Mouse (Mus musculus) heart, postnatal 36 days (tissue): Measurements from ENCODE around the gene Pcbp3. TPM values are rescaled to one million over a fixed set of nuclear protein-coding genes. Genes with fewer than 3 reads are reported as not detected.

Source experiments
- DNase-seq, 2 experiments: peaks; one replicate each; pipeline ENCODE4 v3.0.0; 2021 to 2022
- intact Hi-C: fragments of 180-260 bp; cut with DNase I; formaldehyde crosslinking; loops from one replicate; pipeline ENCODE4 v1.15.1; 2025
- total RNA-seq, 2 experiments: library from RNA; stranded (reverse); gene quantifications; 2 replicates each; pipeline ENCODE4 v1.2.3; 2021

The Pcbp3 gene
- total RNA-seq, 2 experiments from 2014 or later: 2.4 to 4.9 TPM

GRCm38 (mm10) chr10:76859355-76860127 lies 102.1 kb downstream of the Pcbp3 start:
- intact Hi-C loops: no loop called here

DNA sequence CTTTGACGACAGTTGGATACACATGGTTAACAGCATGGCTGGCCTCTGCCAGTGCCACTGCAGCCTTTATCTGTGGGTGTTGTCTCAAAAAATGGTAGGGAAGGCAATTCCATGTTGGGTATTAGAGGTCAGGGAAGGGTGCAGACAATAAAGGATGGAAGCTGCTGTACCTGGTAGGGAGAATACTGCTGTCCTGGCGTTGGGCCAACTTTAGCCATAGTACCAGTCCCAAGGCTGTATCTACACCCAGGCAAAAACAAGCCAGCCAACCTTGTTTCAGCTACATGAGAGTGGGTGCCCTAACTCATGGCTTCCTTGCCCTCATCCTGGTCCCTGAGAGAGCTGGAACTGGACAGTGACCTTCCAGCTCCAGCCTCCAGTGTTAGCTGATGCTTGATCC lies 103.8 kb downstream of the Pcbp3 start:
- intact Hi-C loops: no loop called here

More at GRCm38 (mm10) chr10:76859355-76860127, 102.1 kb downstream of the Pcbp3 start:
- DNase-seq: no peak

DNA sequence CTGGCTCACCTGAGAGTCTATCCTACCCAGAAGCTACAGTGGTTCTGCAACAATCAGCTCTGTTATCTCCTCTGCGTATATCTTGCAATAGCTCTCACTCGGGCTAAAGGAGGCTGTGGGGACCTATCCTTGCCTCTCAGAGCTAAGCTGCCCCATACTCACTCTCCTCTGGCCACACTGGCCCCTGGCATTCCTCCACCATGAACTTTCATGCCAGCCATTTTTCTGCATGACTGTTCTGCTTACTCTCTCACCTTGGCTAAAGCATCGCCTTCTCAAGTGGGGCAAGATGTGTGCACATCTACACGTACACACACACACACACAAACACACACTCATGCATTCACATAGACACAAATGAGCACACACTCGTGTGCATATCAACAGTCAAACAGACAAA lies 115.2 kb downstream of the Pcbp3 start:
- no peak for DNase-seq
- intact Hi-C loops: no loop called here

More for the DNA sequence above, 103.8 kb downstream of the Pcbp3 start:
- DNase-seq: no peak

DNA sequence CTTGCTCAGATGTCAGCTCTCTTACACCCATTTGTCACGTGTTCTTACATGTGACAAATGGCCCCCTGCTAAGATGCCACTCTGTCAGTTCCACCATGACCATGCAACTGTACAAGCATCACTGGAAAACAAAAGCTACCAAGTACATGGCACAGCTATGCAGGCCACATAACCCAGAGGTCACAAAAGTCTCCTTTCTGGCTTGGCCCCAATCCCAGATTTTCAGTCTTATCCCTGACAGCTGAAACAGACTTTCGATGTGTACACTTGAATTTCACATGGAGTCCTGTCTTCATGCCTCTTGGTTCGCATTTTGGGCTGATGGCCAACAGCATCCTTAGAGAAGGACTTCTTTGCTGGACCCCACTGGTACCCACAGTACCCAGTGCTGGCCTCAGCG lies 116.8 kb downstream of the Pcbp3 start:
- intact Hi-C loops: no loop called here

DNA sequence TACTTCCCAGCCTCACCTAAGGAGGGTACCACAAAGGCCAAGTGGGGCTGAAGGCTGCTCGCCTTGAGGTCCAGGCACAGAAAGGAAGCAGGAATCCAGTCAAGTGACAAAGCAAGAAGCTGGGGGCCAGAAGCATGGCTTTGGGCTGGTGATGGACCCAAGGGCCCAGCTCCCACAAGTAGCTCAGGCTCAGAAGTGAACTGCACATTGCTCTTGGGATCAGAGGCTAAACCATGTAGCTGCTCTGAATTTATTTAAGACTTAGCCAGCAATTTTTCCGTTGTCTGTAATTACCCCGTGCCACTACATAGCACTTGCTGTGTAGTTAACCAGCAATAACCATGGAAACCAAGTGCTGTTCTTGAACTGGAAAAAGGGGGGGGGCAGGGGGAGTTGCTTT lies 117.3 kb downstream of the Pcbp3 start:
- intact Hi-C loops: no loop called here

More for the DNA sequence above, 116.8 kb downstream of the Pcbp3 start:
- no peak for DNase-seq

DNA sequence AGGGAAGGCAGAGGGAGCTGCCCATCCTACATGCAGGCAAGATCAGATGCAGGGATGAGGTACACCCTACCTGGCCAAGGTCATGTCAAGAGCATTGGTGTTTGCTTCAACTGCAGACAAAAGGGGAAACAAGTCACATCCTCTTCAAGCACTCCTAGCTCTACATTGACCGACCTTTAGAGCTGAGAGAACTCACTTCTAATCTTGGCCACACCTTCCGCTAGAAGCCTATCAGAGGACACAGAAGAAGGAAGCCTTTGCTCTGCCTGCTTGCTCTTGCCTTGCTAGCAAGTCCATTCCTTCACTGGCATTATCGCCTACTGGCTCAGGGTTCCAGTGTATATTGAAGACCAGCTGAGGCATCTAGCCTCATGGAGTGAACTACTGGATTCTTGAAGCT lies 119.6 kb downstream of the Pcbp3 start:
- no peak for DNase-seq
- intact Hi-C loops: no loop called here

More for the DNA sequence above, 117.3 kb downstream of the Pcbp3 start:
- no peak for DNase-seq

GRCm38 (mm10) chr10:76841220-76841619 lies 120.5 kb downstream of the Pcbp3 start:
- no peak for DNase-seq
- intact Hi-C loops: no loop called here

DNA sequence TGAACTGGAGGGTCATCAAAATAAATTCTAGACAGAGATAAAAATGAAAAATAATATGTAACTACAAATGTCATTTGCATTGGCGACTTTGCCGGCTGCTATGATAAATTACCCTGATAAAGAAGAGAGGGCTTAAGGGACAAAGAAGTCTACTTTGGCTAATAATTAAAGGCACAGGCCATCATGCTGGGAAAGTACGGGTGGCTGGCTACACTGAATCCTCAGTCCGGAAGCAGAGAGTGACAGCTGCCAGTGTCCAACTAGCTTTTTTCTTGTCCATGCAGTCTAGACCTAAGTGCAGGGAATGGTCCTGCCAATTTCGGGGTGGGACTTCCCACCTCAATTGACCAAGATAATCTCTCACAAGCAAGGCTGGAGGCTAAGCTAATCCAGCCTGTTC lies 121.1 kb downstream of the Pcbp3 start:
- intact Hi-C loops: no loop called here
- no peak for DNase-seq

GRCm38 (mm10) chr10:76835497-76836357 lies 126.0 kb downstream of the Pcbp3 start:
- DNase-seq: peak; percentile 81 to 84
- intact Hi-C loops: loop anchor here (1.0 kb wide), 2 partner anchors 186 to 235 kb away; no protein-coding TSS in a partner anchor

- no peak for DNase-seq
- intact Hi-C loops: loop anchor here (5.0 kb wide), 1 partner anchor 419 kb away; no protein-coding TSS in a partner anchor
These were observed 128.8 kb downstream of the Pcbp3 start for GRCm38 (mm10) chr10:76832841-76833240.

DNA sequence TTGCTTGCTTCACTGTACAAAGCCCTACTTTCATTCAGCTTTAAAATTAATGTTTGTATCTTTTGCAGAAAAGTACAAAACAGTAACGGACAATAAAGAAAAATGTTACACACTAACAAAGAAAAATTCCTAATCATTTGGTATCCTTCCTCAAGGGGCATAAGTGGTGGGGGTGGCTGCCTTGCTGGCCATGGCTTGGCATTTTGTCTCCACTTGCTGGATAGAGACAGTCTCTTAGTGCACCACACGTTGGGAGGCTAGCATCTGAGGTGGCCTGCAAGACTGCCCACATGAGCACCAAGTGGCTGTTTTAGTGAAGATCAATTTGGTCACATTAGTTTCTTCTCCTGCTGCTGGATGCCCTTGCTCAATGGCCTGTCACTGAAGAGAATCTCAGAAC lies 129.8 kb downstream of the Pcbp3 start:
- intact Hi-C loops: loop anchor here (5.0 kb wide), 1 partner anchor 420 kb away; no protein-coding TSS in a partner anchor
- DNase-seq: no peak

DNA sequence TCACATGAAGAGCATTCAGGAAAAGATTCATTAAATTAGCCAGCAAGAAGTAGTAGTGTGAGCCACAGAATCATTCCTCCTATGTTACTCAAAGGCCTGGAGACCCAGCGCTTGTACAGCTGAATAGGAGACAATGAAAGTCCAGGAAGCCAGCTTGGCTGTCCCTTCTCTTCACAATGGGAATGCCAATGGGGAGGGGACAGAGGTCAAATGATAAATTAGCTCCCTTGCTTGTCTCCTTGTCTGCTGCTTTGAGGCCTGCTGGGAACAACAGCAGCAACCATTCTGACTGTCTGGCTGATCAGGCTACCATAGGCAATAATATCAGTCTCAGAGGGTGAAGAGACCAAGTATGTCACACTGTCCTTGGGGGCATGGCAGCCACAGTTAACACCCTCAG lies 130.5 kb downstream of the Pcbp3 start:
- intact Hi-C loops: loop anchor here (5.0 kb wide), 1 partner anchor 421 kb away; no protein-coding TSS in a partner anchor
- DNase-seq: no peak

GRCm38 (mm10) chr10:76828936-76829335 lies 132.8 kb downstream of the Pcbp3 start:
- intact Hi-C loops: no loop called here
- no peak for DNase-seq

GRCm38 (mm10) chr10:76822698-76823097 lies 139.0 kb downstream of the Pcbp3 start:
- intact Hi-C loops: no loop called here
- DNase-seq: no peak

DNA sequence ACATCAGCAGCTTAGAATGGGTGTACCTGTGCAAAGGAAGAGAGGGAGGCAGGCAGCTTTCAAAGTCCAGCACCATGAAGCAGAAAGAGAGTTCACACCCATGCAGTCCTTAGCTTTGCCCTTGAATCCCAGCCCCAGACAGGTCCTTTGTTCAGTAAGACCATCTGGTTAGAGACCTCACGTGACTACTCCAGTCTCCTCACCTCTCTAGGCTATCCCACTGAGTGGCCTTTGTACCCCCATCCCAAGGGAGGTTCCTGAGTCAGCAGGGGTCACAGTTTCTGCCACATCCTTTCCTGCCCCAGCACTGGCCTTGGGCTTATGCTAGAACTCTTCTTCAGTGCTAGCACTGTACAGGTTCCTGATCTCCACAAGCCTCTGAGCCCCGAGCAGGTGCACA lies 142.4 kb downstream of the Pcbp3 start:
- intact Hi-C loops: no loop called here
- DNase-seq: no peak

DNA sequence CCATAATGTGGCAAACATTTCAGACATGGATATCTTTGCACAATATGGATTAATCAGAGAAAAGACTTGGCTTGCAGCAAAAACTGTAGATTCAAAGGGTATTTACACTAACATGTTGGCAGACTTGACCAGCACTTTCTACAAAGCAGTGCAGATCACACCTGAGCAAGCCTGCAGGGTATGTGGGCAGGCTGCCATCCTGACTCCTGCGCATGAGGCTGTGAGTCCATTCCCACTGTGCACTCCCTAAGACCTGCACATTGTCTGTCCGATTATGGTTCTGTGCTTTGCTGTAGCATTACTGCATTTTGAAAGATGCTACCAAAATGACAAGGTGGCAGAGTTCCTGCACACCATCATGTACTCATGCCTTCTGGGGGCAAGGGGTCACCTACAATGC lies 143.3 kb downstream of the Pcbp3 start:
- intact Hi-C loops: no loop called here
- DNase-seq: no peak

GRCm38 (mm10) chr10:76816930-76817329 lies 144.8 kb downstream of the Pcbp3 start:
- no peak for DNase-seq
- intact Hi-C loops: no loop called here

GRCm38 (mm10) chr10:76816436-76816835 lies 145.3 kb downstream of the Pcbp3 start:
- intact Hi-C loops: no loop called here
- no peak for DNase-seq

DNA sequence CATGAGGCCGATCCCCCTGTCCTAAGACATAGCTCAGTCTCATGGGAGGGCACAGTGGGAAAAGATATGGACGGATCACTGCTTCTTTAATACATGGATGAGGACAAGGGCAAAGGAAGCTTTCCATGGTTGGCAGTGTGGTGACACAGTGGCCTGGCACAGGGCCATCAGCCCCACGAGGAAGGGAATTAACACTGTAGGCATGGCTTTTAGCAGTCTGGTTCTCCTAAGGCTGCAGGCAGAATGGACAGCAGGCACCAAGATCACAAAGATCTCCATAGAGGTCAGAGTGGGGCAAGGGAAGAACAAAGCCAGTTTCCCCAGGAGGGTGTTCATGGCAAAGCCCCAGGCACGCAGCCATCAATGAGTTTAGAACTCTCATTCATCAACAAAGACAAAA lies 146.2 kb downstream of the Pcbp3 start:
- no peak for DNase-seq
- intact Hi-C loops: no loop called here

DNA sequence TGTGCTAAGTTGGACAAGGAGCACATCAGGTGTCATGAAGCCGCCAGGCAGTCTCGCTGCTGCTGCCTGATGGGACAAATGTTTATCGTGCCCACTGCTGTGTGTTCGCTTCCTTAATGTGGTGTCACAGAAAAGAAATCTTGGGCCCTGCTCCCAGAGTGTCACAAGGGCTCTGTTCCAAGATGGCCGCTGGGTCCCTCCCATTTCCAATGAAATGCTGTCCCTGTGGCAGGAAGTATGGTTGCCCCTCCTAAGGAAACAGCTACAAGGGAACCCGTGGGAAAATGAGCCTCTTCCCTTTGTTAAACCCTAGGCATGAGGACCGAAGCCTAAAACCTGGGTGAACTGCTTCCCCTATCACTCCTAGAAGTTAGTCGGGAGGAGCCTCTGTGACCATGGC lies 146.9 kb downstream of the Pcbp3 start:
- intact Hi-C loops: no loop called here
- no peak for DNase-seq

DNA sequence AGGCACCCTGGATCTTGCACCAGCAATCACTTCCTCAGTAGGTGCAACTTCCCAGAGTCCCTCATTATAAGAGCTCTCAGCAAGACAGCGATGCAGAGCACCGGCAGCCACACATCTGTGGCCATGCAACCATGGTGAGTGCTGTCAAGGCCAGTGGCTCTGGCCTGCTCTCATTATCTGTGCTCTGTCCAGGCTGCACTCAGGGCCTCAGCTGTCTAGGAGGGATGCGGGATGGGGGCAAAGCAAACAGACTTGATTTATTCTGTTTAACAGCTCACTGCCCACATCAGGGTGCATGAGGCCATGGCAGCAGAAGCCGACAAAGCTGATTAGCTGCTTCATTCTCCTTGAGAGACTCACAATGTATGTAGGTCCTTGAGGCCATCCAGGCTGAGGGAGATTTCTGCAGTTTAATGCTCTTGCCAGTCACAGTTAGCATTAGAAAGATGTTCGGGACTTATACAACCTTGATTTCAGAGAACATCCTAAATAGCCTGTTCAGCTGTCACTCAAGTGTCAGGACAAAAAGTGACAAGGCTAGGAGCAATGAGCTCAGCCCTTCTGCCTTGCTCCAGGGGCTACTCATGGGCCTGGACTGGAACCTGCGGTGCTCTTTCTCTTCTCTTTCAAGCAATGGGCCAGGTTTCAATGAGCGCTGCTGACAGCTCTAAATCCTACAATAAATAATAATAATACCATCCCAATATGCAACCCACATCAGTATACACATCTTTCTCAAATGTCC lies 151.6 kb downstream of the Pcbp3 start:
- no peak for DNase-seq
- intact Hi-C loops: no loop called here
